Mouse (Mus musculus) heart, embryonic 15.5 days (tissue): ENCODE data around the gene Nfic. TPM values are rescaled to one million over a fixed set of nuclear protein-coding genes. Genes with fewer than 3 reads are reported as not detected.

Experiments
- ATAC-seq: fragments of 200-750 bp; cut with Nextera tagmentation; replicated peaks from 2 replicates; pipeline ENCODE4 v1.8.0; 2017; ENCODE audit warnings: low read depth, moderate TSS enrichment; ENCODE audit not compliant: insufficient number of reproducible peaks, insufficient read depth, low FRiP score
- H3K27ac ChIP-seq: fragments of 300-500 bp; sonication (generic); 2 replicates; pipeline ENCODE4 v1.5.1; 2015; ENCODE audit warnings: mild to moderate bottlenecking, inconsistent platforms
- H3K27me3 ChIP-seq: fragments of 300-500 bp; sonication (generic); 2 replicates; pipeline ENCODE4 v1.6.1; 2015; ENCODE audit warnings: inconsistent platforms
- H3K36me3 ChIP-seq: fragments of 300-500 bp; sonication (generic); 2 replicates; pipeline ENCODE4 v1.6.1; 2015; ENCODE audit warnings: mild to moderate bottlenecking, inconsistent platforms
- H3K4me1 ChIP-seq: fragments of 300-500 bp; sonication (generic); replicated peaks from 2 replicates; pipeline ENCODE4 v1.6.1; 2015; ENCODE audit warnings: inconsistent platforms
- H3K4me2 ChIP-seq: fragments of 300-500 bp; sonication (generic); 2 replicates; pipeline ENCODE4 v1.6.1; 2015; ENCODE audit warnings: inconsistent platforms, mild to moderate bottlenecking, moderate library complexity
- H3K4me3 ChIP-seq: fragments of 300-500 bp; sonication (generic); 2 replicates; pipeline ENCODE4 v1.5.1; 2015; ENCODE audit warnings: mild to moderate bottlenecking, inconsistent platforms
- H3K9ac ChIP-seq: fragments of 300-500 bp; sonication (generic); 2 replicates; pipeline ENCODE4 v1.6.1; 2015; ENCODE audit warnings: mild to moderate bottlenecking, inconsistent platforms
- H3K9me3 ChIP-seq: fragments of 300-500 bp; sonication (generic); replicated peaks from 2 replicates; pipeline ENCODE4 v1.6.1; 2016; ENCODE audit warnings: inconsistent platforms
- WGBS: fragments of 180-500 bp; shearing (Covaris S2); methylation state at CpG from one replicate; pipeline ENCODE4 v1.1.7; 2015; ENCODE audit warnings: mixed read lengths; 5-methylcytosine and 5-hydroxymethylcytosine counted together
- polyA plus RNA-seq: library from polyadenylated mRNA; unstranded; fragments of >200 nt; fragmentation: Nextera tagmentation; extraction: Ambion mirVana; gene quantifications from 2 replicates; pipeline ENCODE4 v1.2.1, GENCODE M21; 2015

Nfic gene
- polyA plus RNA-seq, 1 experiment from 2014 or later = 60.9 TPM

- Histone ChIP-seq H3K9ac (no peak overlapping the region), H3K27me3 (no peaks in the 10 kb centered on the region), H3K9me3 (no peaks in the 10 kb centered on the region), H3K4me1 (peaks cover 31% of the 10 kb centered on the region), H3K4me2 (no peak overlapping the region), H3K4me3 (no peak overlapping the region), H3K27ac (no peak overlapping the region), H3K36me3 (peaks cover 43% of the 10 kb centered on the region)
- 73% methylated on average over 5 of the region's 5 CpGs for WGBS
- ATAC-seq = no peak
Measured at GRCm38 (mm10) chr10:81399296-81399695, 56.1 kb downstream of the Nfic start.

- H3K4me2 ChIP-seq = no peak overlapping the region
- no peaks in the 10 kb centered on the region for H3K27me3 ChIP-seq
- no peak for ATAC-seq
- H3K27ac ChIP-seq = no peak overlapping the region
- WGBS = 80% methylated on average over 5 of the region's 5 CpGs
- H3K4me3 ChIP-seq = no peak overlapping the region
- no peaks in the 10 kb centered on the region for H3K9me3 ChIP-seq
- H3K4me1 ChIP-seq = peaks cover 29% of the 10 kb centered on the region
- H3K36me3 ChIP-seq = peaks cover 34% of the 10 kb centered on the region
- peak overlapping the region; percentile 26; the same call in 1 of the 2 replicates for H3K9ac ChIP-seq
Measured at GRCm38 (mm10) chr10:81396749-81397148, 58.7 kb downstream of the Nfic start.

- no peak for ATAC-seq
- Histone ChIP-seq H3K4me3 (no peak overlapping the region), H3K9ac (no peak overlapping the region), H3K36me3 (peaks cover 33% of the 10 kb centered on the region), H3K4me2 (no peak overlapping the region), H3K27ac (no peak overlapping the region), H3K27me3 (no peaks in the 10 kb centered on the region), H3K4me1 (peaks cover 20% of the 10 kb centered on the region), H3K9me3 (no peaks in the 10 kb centered on the region)
- 91% methylated on average over 4 of the region's 4 CpGs for WGBS
Measured at GRCm38 (mm10) chr10:81395865-81396264, 59.6 kb downstream of the Nfic start.

- no peak overlapping the region for H3K9ac ChIP-seq
- peaks cover 26% of the 10 kb centered on the region for H3K36me3 ChIP-seq
- H3K4me3 ChIP-seq = no peak overlapping the region
- peaks cover 21% of the 10 kb centered on the region for H3K4me1 ChIP-seq
- ATAC-seq = no peak
- WGBS = 14% methylated on average over 5 of the region's 5 CpGs
- no peaks in the 10 kb centered on the region for H3K27me3 ChIP-seq
- no peak overlapping the region for H3K4me2 ChIP-seq
- no peak overlapping the region for H3K27ac ChIP-seq
- no peaks in the 10 kb centered on the region for H3K9me3 ChIP-seq
Measured at GRCm38 (mm10) chr10:81395127-81395526, 60.3 kb downstream of the Nfic start.

- Histone ChIP-seq H3K27me3 (no peaks in the 10 kb centered on the region), H3K4me3 (peak overlapping the region; percentile 41), H3K9me3 (no peaks in the 10 kb centered on the region), H3K4me1 (peaks cover 32% of the 10 kb centered on the region), H3K27ac (peak overlapping the region; percentile 71), H3K9ac (peak overlapping the region; percentile 53), H3K36me3 (peaks cover 17% of the 10 kb centered on the region; the same call in 1 of the 2 replicates), H3K4me2 (peak overlapping the region; percentile 69)
- 9% methylated on average over 19 of the region's 19 CpGs for WGBS
- ATAC-seq = no peak
Measured at GRCm38 (mm10) chr10:81393456-81394063, 61.9 kb downstream of the Nfic start.

GRCm38 (mm10) chr10:81392781-81393185 is 62.7 kb downstream of the Nfic start, which contains the start of gene Smim24:
Smim24 (plus strand) TSS chr10:81393051.
- peak within 1 kb of the TSS; percentile 69 for H3K4me2 ChIP-seq
- no peaks in the 10 kb centered on the region for H3K9me3 ChIP-seq
- H3K36me3 ChIP-seq = peaks cover 16% of the 10 kb centered on the region
- ATAC-seq = no peak; the same call in 1 of the 2 replicates
- peaks cover 30% of the 10 kb centered on the region for H3K4me1 ChIP-seq
- H3K27me3 ChIP-seq = no peaks in the 10 kb centered on the region
- H3K9ac ChIP-seq = peak within 1 kb of the TSS; percentile 53
- H3K27ac ChIP-seq = peak within 1 kb of the TSS; percentile 71
- H3K4me3 ChIP-seq = peak within 1 kb of the TSS; percentile 41
- WGBS = 58% methylated on average over 14 of the region's 14 CpGs

DNA sequence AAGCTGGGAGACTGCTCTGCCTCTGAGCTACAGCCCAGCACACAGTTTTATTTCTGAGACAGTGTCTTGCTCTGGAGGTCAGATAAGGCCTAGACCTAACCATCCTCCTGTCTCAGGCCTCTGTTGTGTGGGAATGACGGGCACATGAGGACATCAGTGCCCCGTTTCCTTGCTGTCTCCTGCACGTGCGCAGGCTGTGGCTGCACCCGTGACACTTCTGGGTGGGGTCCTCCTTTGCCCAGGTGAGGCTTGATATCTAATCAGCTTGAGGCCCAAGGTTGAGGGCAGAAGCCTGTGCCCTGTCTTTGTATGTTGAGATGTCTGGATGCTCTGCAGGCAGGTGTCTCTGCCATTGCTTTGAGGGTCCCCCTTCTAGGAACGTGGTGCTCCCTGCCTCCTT is 63.2 kb downstream of the Nfic start:
- H3K27me3 ChIP-seq = no peaks in the 10 kb centered on the region
- WGBS = 86% methylated on average over 6 of the region's 6 CpGs
- no peaks in the 10 kb centered on the region for H3K9me3 ChIP-seq
- peaks cover 30% of the 10 kb centered on the region for H3K4me1 ChIP-seq
- no peak overlapping the region for H3K27ac ChIP-seq
- H3K36me3 ChIP-seq = peaks cover 16% of the 10 kb centered on the region
- H3K4me2 ChIP-seq = no peak overlapping the region
- ATAC-seq = no peak
- no peak overlapping the region for H3K9ac ChIP-seq
- no peak overlapping the region for H3K4me3 ChIP-seq

DNA sequence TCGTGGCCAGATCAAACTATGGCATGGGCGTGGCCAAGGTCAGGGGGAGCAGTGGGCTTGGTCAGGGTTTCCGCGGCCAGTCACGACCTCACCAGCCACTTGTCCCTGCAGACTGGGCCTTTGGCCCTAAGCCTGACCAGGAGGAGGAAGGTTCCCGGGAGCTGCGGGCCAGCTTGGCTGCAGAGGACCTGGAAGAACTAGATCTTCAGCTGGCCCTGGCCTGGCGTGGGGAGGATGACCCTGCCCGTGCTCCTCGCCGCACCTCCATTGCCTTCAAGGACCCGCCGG is 64.8 kb downstream of the Nfic start:
- H3K4me1 ChIP-seq = peaks cover 34% of the 10 kb centered on the region
- H3K4me3 ChIP-seq = no peak overlapping the region
- H3K27me3 ChIP-seq = no peaks in the 10 kb centered on the region
- H3K9ac ChIP-seq = peak overlapping the region; percentile 20; the same call in 1 of the 2 replicates
- no peak overlapping the region for H3K4me2 ChIP-seq
- no peak overlapping the region for H3K27ac ChIP-seq
- WGBS = 83% methylated on average over 13 of the region's 13 CpGs
- peaks cover 28% of the 10 kb centered on the region for H3K36me3 ChIP-seq
- no peak for ATAC-seq
- no peaks in the 10 kb centered on the region for H3K9me3 ChIP-seq

DNA sequence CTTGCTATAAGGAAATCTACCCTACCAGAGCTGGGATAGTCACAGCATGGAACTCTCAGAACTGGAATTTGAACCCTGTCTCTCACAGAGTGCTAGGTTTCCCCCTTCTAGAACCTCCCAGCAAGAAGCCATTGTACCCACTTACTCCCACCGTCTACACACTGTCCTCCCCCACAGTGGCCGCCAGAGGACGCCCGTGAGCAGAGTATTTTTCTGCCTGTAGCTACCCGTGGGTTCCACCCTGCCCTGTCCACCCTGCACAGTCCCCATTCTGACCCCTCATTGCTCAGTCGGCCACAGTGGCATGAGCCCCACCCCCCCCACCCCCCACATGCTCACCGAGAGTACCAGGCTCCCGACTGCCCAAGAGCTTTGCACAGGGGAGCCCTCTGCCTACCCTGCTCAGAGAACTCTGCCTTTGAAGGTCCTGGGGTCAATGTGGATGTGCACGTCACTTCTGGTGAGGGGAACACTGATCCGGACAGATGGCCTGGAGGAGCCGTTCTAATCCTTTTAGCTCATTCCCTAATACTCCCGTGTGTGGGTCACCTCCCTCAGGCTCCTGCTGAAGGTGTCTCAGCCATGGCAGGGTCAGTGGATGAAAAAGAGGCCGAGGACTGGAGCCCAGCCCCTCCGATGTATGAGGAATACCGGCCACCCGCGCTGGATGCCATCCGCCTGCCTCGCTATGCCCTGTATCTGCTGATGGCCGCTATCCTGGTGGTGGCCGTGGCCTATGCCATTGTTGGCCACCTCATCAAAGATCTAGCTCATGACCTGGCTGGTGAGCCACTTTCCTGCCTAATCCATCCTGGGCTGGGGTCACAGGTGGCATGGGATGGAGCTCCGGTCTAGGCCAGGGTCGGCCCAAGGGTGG is 65.4 kb downstream of the Nfic start:
- Histone ChIP-seq H3K27me3 (no peaks in the 10 kb centered on the region), H3K4me3 (no peak overlapping the region), H3K27ac (peak overlapping the region; percentile 63), H3K4me2 (no peak overlapping the region), H3K9me3 (no peaks in the 10 kb centered on the region), H3K4me1 (peaks cover 40% of the 10 kb centered on the region), H3K36me3 (peaks cover 28% of the 10 kb centered on the region), H3K9ac (peak overlapping the region; percentile 36)
- 58% methylated on average over 23 of the region's 23 CpGs for whole genome bisulfite sequencing
- ATAC-seq = peak; percentile 10; the same call in 1 of the 2 replicates

DNA sequence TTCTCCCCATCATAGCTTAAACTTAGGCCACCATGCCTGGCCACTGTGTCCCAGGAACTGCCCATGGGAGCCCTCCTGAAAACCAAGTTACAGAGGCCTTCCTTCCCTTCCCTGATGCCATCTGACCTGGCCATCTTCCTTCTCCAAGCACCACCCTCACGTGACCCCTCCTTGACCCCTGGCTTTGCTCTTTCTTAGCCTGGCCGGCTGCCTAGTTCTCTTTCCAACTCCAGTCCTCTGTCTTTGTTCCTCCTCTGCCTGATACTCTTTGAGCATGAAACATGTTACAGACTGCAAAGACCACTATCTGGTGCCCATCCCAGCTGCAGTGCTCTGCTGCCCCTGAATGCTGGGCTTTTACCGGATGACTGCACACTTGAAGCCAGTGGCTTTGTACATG is 66.1 kb downstream of the Nfic start:
- H3K27me3 ChIP-seq = no peaks in the 10 kb centered on the region
- no peak overlapping the region for H3K4me2 ChIP-seq
- no peak for ATAC-seq
- peak overlapping the region; percentile 63 for H3K27ac ChIP-seq
- WGBS = 41% methylated on average over 3 of the region's 3 CpGs
- peaks cover 43% of the 10 kb centered on the region for H3K4me1 ChIP-seq
- H3K9ac ChIP-seq = peak overlapping the region; percentile 36
- no peaks in the 10 kb centered on the region for H3K9me3 ChIP-seq
- H3K36me3 ChIP-seq = peaks cover 28% of the 10 kb centered on the region
- no peak overlapping the region for H3K4me3 ChIP-seq

GRCm38 (mm10) chr10:81388505-81389055 is 66.9 kb downstream of the Nfic start, which contains the start of gene Gm48552:
Gm48552 (plus strand) TSS chr10:81389005.
- no peak for ATAC-seq
- no peaks in the 10 kb centered on the region for H3K9me3 ChIP-seq
- no peaks in the 10 kb centered on the region for H3K27me3 ChIP-seq
- H3K36me3 ChIP-seq = peaks cover 28% of the 10 kb centered on the region
- H3K27ac ChIP-seq = peak within 1 kb of the TSS; percentile 63
- H3K4me1 ChIP-seq = peaks cover 37% of the 10 kb centered on the region
- no peak within 1 kb of the TSS for H3K4me2 ChIP-seq
- WGBS = 85% methylated on average over 5 of the region's 5 CpGs
- peak within 1 kb of the TSS; percentile 36 for H3K9ac ChIP-seq
- no peak within 1 kb of the TSS for H3K4me3 ChIP-seq
